Mouse (Mus musculus) stomach, embryonic 16.5 days (tissue): ENCODE data around the gene Emsy. TPM values are rescaled to one million over a fixed set of nuclear protein-coding genes. Genes with fewer than 3 reads are reported as not detected.

Experiments used
- ATAC-seq: fragments of 200-750 bp; cut with Nextera tagmentation; 2 replicates; pipeline ENCODE4 v1.8.0; 2017; ENCODE audit warnings: moderate number of reproducible peaks, moderate TSS enrichment; ENCODE audit not compliant: insufficient read depth, low FRiP score
- H3K27ac ChIP-seq: fragments of 300-500 bp; sonication (generic); 2 replicates; pipeline ENCODE4 v1.5.1; 2014; ENCODE audit warnings: low read length
- H3K27me3 ChIP-seq: fragments of 300-500 bp; sonication (generic); 2 replicates; pipeline ENCODE4 v1.6.1; 2014; ENCODE audit warnings: low read length, control low read depth, mixed read lengths; ENCODE audit not compliant: control insufficient read depth, insufficient read depth
- H3K36me3 ChIP-seq: fragments of 300-500 bp; sonication (generic); 2 replicates; pipeline ENCODE4 v1.6.1; 2014; ENCODE audit warnings: low read length; ENCODE audit not compliant: control insufficient read depth, insufficient read depth
- H3K4me1 ChIP-seq: fragments of 300-500 bp; sonication (generic); 2 replicates; pipeline ENCODE4 v1.6.1; 2014; ENCODE audit warnings: low read length, control low read depth, mixed read lengths; ENCODE audit not compliant: control insufficient read depth, insufficient read depth
- H3K4me2 ChIP-seq: fragments of 300-500 bp; sonication (generic); 2 replicates; pipeline ENCODE4 v1.6.1; 2014; ENCODE audit warnings: low read depth, low read length, mixed read lengths
- H3K4me3 ChIP-seq: fragments of 300-500 bp; sonication (generic); replicated peaks from 2 replicates; pipeline ENCODE4 v1.5.1; 2014; ENCODE audit warnings: mild to moderate bottlenecking, low read length
- H3K9ac ChIP-seq: fragments of 300-500 bp; sonication (generic); 2 replicates; pipeline ENCODE4 v1.6.1; 2014; ENCODE audit warnings: low read length
- H3K9me3 ChIP-seq: fragments of 300-500 bp; sonication (generic); replicated peaks from 2 replicates; pipeline ENCODE4 v1.6.1; 2016; ENCODE audit warnings: low read length, control low read depth; ENCODE audit not compliant: control insufficient read depth
- WGBS: fragments of 180-500 bp; shearing (Covaris S2); extraction: QIAGEN DNeasy Blood & Tissue Kit; methylation state at CpG from one replicate; pipeline ENCODE4 v1.1.7; 2014; 5-methylcytosine and 5-hydroxymethylcytosine counted together
- polyA plus RNA-seq: library from polyadenylated mRNA; unstranded; fragments of >200 nt; fragmentation: Nextera tagmentation; extraction: Ambion mirVana; gene quantifications from 2 replicates; pipeline ENCODE4 v1.2.1, GENCODE M21; 2015

Emsy gene
- polyA plus RNA-seq, 1 experiment from 2014 or later: 23.1 TPM

- Histone ChIP-seq H3K9me3 (no peaks in the 10 kb centered on the region), H3K4me2 (no peak overlapping the region), H3K4me1 (peaks cover 16% of the 10 kb centered on the region), H3K27ac (no peak overlapping the region), H3K4me3 (no peak overlapping the region), H3K36me3 (no peaks in the 10 kb centered on the region), H3K9ac (no peak overlapping the region), H3K27me3 (no peaks in the 10 kb centered on the region)
- WGBS: 92% methylated on average over 3 of the region's 3 CpGs
- ATAC-seq: no peak
Measured at GRCm38 (mm10) chr7:98575651-98576239, 80.8 kb downstream of the Emsy start.

- no peaks in the 10 kb centered on the region for H3K27me3 ChIP-seq
- no peak overlapping the region for H3K27ac ChIP-seq
- H3K4me3 ChIP-seq: no peak overlapping the region
- no peak for ATAC-seq
- H3K9ac ChIP-seq: no peak overlapping the region
- no peak overlapping the region for H3K4me2 ChIP-seq
- no peaks in the 10 kb centered on the region for H3K9me3 ChIP-seq
- peaks cover 16% of the 10 kb centered on the region for H3K4me1 ChIP-seq
- H3K36me3 ChIP-seq: no peaks in the 10 kb centered on the region
- 68% methylated on average over 2 of the region's 2 CpGs for WGBS
Measured at GRCm38 (mm10) chr7:98574771-98575191, 81.8 kb downstream of the Emsy start.

GRCm38 (mm10) chr7:98574271-98574670 lies 82.3 kb downstream of the Emsy start:
- Histone ChIP-seq H3K27ac (peak overlapping the region; percentile 80; the same call in 1 of the 2 replicates), H3K4me3 (no peak overlapping the region), H3K9ac (no peak overlapping the region), H3K27me3 (no peaks in the 10 kb centered on the region), H3K4me2 (no peak overlapping the region), H3K36me3 (no peaks in the 10 kb centered on the region), H3K4me1 (peaks cover 16% of the 10 kb centered on the region), H3K9me3 (no peaks in the 10 kb centered on the region)
- 88% methylated on average over 7 of the region's 7 CpGs for WGBS
- ATAC-seq: no peak

GRCm38 (mm10) chr7:98573231-98573781 lies 83.3 kb downstream of the Emsy start:
- 46% methylated on average over 10 of the region's 10 CpGs for WGBS
- no peaks in the 10 kb centered on the region for H3K27me3 ChIP-seq
- no peaks in the 10 kb centered on the region for H3K9me3 ChIP-seq
- peaks cover 16% of the 10 kb centered on the region for H3K4me1 ChIP-seq
- peak; percentile 62 for ATAC-seq
- no peak overlapping the region for H3K4me2 ChIP-seq
- H3K27ac ChIP-seq: peak overlapping the region; percentile 80
- no peak overlapping the region for H3K4me3 ChIP-seq
- H3K9ac ChIP-seq: no peak overlapping the region
- no peaks in the 10 kb centered on the region for H3K36me3 ChIP-seq

GRCm38 (mm10) chr7:98572223-98572868 lies 84.2 kb downstream of the Emsy start:
- 35% methylated on average over 10 of the region's 10 CpGs for WGBS
- H3K36me3 ChIP-seq: no peaks in the 10 kb centered on the region
- 0 out of 2 replicates have a peak overlapping the region, but pooled peaks have one; percentile 19 for H3K9ac ChIP-seq
- peaks cover 16% of the 10 kb centered on the region for H3K4me1 ChIP-seq
- ATAC-seq: peak; percentile 27; the same call in 1 of the 2 replicates
- no peaks in the 10 kb centered on the region for H3K27me3 ChIP-seq
- no peak overlapping the region for H3K4me2 ChIP-seq
- no peak overlapping the region for H3K4me3 ChIP-seq
- peak overlapping the region; percentile 80 for H3K27ac ChIP-seq
- H3K9me3 ChIP-seq: no peaks in the 10 kb centered on the region

- peaks cover 16% of the 10 kb centered on the region for H3K4me1 ChIP-seq
Measured at GRCm38 (mm10) chr7:98570824-98571505, 85.6 kb downstream of the Emsy start.

GRCm38 (mm10) chr7:98567056-98567455 lies 89.5 kb downstream of the Emsy start:
- no peak overlapping the region for H3K27ac ChIP-seq
- WGBS: 37% methylated on average over 5 of the region's 5 CpGs
- no peaks in the 10 kb centered on the region for H3K9me3 ChIP-seq
- H3K9ac ChIP-seq: no peak overlapping the region
- ATAC-seq: no peak
- H3K4me3 ChIP-seq: no peak overlapping the region
- H3K27me3 ChIP-seq: no peaks in the 10 kb centered on the region
- no peaks in the 10 kb centered on the region for H3K36me3 ChIP-seq
- peaks cover 3% of the 10 kb centered on the region; the same call in 1 of the 2 replicates for H3K4me1 ChIP-seq
- H3K4me2 ChIP-seq: no peak overlapping the region

More at GRCm38 (mm10) chr7:98570824-98571505, 85.6 kb downstream of the Emsy start:
- Histone ChIP-seq H3K27me3 (no peaks in the 10 kb centered on the region), H3K4me2 (no peak overlapping the region), H3K4me3 (no peak overlapping the region), H3K36me3 (no peaks in the 10 kb centered on the region), H3K9me3 (no peaks in the 10 kb centered on the region), H3K9ac (no peak overlapping the region; the same call in 1 of the 2 replicates), H3K27ac (0 out of 2 replicates have a peak overlapping the region, but pooled peaks have one; percentile 80)
- ATAC-seq: no peak
- WGBS: 63% methylated on average over 8 of the region's 8 CpGs

GRCm38 (mm10) chr7:98564607-98565364 lies 91.8 kb downstream of the Emsy start:
- ATAC-seq: peak; percentile 46; the same call in 1 of the 2 replicates
- H3K4me1 ChIP-seq: no peaks in the 10 kb centered on the region
- 68% methylated on average over 9 of the region's 9 CpGs for WGBS

More at GRCm38 (mm10) chr7:98564607-98565364, 91.8 kb downstream of the Emsy start:
- Histone ChIP-seq H3K4me2 (no peak overlapping the region), H3K27me3 (no peaks in the 10 kb centered on the region), H3K4me3 (no peak overlapping the region), H3K36me3 (no peaks in the 10 kb centered on the region), H3K27ac (peak overlapping the region; percentile 55), H3K9ac (no peak overlapping the region), H3K9me3 (no peaks in the 10 kb centered on the region)
